Mouse (Mus musculus) hindbrain, embryonic 10.5 days (tissue): Measurements from ENCODE around the gene Ccdc60. TPM values are rescaled to one million over a fixed set of nuclear protein-coding genes. Genes with fewer than 3 reads are reported as not detected.
"Not testable (repeated sequence)": the region's sequence is repeated elsewhere in the genome, so short reads cannot be mapped to it uniquely, and the experiment has no call there.

Experiments used
- DNase-seq: peaks from one replicate; pipeline ENCODE4 v3.0.0-alpha.2; 2017; ENCODE audit warnings: low spot score
- H3K27ac ChIP-seq: fragments of 300-500 bp; sonication (generic); 2 replicates; pipeline ENCODE4 v1.5.1; 2016; ENCODE audit warnings: mild to moderate bottlenecking, moderate library complexity
- H3K27me3 ChIP-seq: fragments of 300-500 bp; sonication (generic); 2 replicates; pipeline ENCODE4 v1.6.1; 2016; ENCODE audit warnings: mild to moderate bottlenecking; ENCODE audit not compliant: poor library complexity, insufficient read depth, severe bottlenecking
- H3K36me3 ChIP-seq: fragments of 300-500 bp; sonication (generic); 2 replicates; pipeline ENCODE4 v1.6.1; 2016; ENCODE audit warnings: mild to moderate bottlenecking, moderate library complexity
- H3K4me1 ChIP-seq: fragments of 300-500 bp; sonication (generic); replicated peaks from 2 replicates; pipeline ENCODE4 v1.6.1; 2016; ENCODE audit warnings: mild to moderate bottlenecking
- H3K4me3 ChIP-seq: fragments of 300-500 bp; sonication (generic); 2 replicates; pipeline ENCODE4 v1.5.1; 2016; ENCODE audit warnings: mild to moderate bottlenecking, moderate library complexity
- H3K9me3 ChIP-seq: fragments of 300-500 bp; sonication (generic); 2 replicates; pipeline ENCODE4 v1.6.1; 2016; ENCODE audit warnings: mild to moderate bottlenecking, moderate library complexity
- WGBS: fragments of 180-500 bp; shearing (Covaris S2); methylation state at CpG from one replicate; pipeline ENCODE4 v1.1.7; 2016; 5-methylcytosine and 5-hydroxymethylcytosine counted together
- polyA plus RNA-seq: library from polyadenylated mRNA; unstranded; fragments of >200 nt; fragmentation: Nextera tagmentation; extraction: Ambion mirVana; gene quantifications from 2 replicates; pipeline ENCODE4 v1.2.1, GENCODE M21; 2016

Ccdc60 gene
- polyA plus RNA-seq, 1 experiment from 2014 or later: 2.1 TPM

- WGBS: 62% methylated on average over 11 of the region's 11 CpGs
- no peaks in the 10 kb centered on the region for H3K9me3 ChIP-seq
- H3K27me3 ChIP-seq: no peaks in the 10 kb centered on the region
- no peak overlapping the region for H3K4me3 ChIP-seq
- H3K27ac ChIP-seq: no peak overlapping the region; the same call in 1 of the 2 replicates
- H3K4me1 ChIP-seq: peaks cover 10% of the 10 kb centered on the region; the same call in 1 of the 2 replicates
- no peak for DNase-seq
- no peaks in the 10 kb centered on the region for H3K36me3 ChIP-seq
Observed at GRCm38 (mm10) chr5:116165203-116165888, 123.4 kb downstream of the Ccdc60 start.

GRCm38 (mm10) chr5:116154811-116155210 is 134.0 kb downstream of the Ccdc60 start:
- H3K4me1 ChIP-seq: 0 out of 2 replicates have a peak, but pooled peaks cover 9% of the 10 kb centered on the region
- H3K27me3 ChIP-seq: 0 out of 2 replicates have a peak, but pooled peaks cover 4% of the 10 kb centered on the region
- H3K4me3 ChIP-seq: no peak overlapping the region
- no peaks in the 10 kb centered on the region for H3K9me3 ChIP-seq
- H3K27ac ChIP-seq: no peak overlapping the region
- 30% methylated on average over 2 of the region's 2 CpGs for WGBS
- no peaks in the 10 kb centered on the region for H3K36me3 ChIP-seq
- no peak for DNase-seq

GRCm38 (mm10) chr5:116146446-116146845 is 142.3 kb downstream of the Ccdc60 start:
- not testable (repeated sequence) for H3K4me1 ChIP-seq, H3K27me3 ChIP-seq, H3K27ac ChIP-seq, H3K36me3 ChIP-seq, H3K4me3 ChIP-seq, H3K9me3 ChIP-seq, DNase-seq

GRCm38 (mm10) chr5:116144711-116145110 is 144.1 kb downstream of the Ccdc60 start:
- no peaks in the 10 kb centered on the region for H3K4me1 ChIP-seq
- 67% methylated on average over 12 of the region's 12 CpGs for WGBS
- peaks cover 4% of the 10 kb centered on the region for H3K27me3 ChIP-seq
- H3K27ac ChIP-seq: no peak overlapping the region
- no peaks in the 10 kb centered on the region for H3K9me3 ChIP-seq
- no peak for DNase-seq
- no peaks in the 10 kb centered on the region for H3K36me3 ChIP-seq
- H3K4me3 ChIP-seq: no peak overlapping the region

- Histone ChIP-seq H3K9me3 (no peaks in the 10 kb centered on the region), H3K27ac (no peak overlapping the region), H3K36me3 (no peaks in the 10 kb centered on the region), H3K4me1 (no peaks in the 10 kb centered on the region), H3K4me3 (no peak overlapping the region), H3K27me3 (peaks cover 4% of the 10 kb centered on the region)
- no peak for DNase-seq
- 55% methylated on average over 2 of the region's 2 CpGs for WGBS
Observed at GRCm38 (mm10) chr5:116140682-116141081, 148.1 kb downstream of the Ccdc60 start.

GRCm38 (mm10) chr5:116123344-116123743 is 165.4 kb downstream of the Ccdc60 start:
- no peak overlapping the region for H3K4me3 ChIP-seq
- H3K36me3 ChIP-seq: no peaks in the 10 kb centered on the region
- H3K27ac ChIP-seq: no peak overlapping the region
- WGBS: 13% methylated on average over 11 of the region's 11 CpGs
- H3K27me3 ChIP-seq: no peaks in the 10 kb centered on the region; the same call in 1 of the 2 replicates
- H3K9me3 ChIP-seq: no peaks in the 10 kb centered on the region
- 0 out of 2 replicates have a peak, but pooled peaks cover 4% of the 10 kb centered on the region for H3K4me1 ChIP-seq
- DNase-seq: peak; percentile 84

- no peaks in the 10 kb centered on the region for H3K36me3 ChIP-seq
- no peak overlapping the region for H3K4me3 ChIP-seq
- whole genome bisulfite sequencing: 46% methylated on average over 9 of the region's 9 CpGs
- peak; percentile 53 for DNase-seq
- H3K4me1 ChIP-seq: 0 out of 2 replicates have a peak, but pooled peaks cover 5% of the 10 kb centered on the region
- H3K27ac ChIP-seq: no peak overlapping the region
- H3K27me3 ChIP-seq: no peaks in the 10 kb centered on the region
- H3K9me3 ChIP-seq: no peaks in the 10 kb centered on the region
Observed at GRCm38 (mm10) chr5:116116567-116116966, 172.2 kb downstream of the Ccdc60 start.

- Histone ChIP-seq H3K9me3 (no peaks in the 10 kb centered on the region), H3K27me3 (no peaks in the 10 kb centered on the region), H3K4me3 (no peak overlapping the region), H3K36me3 (no peaks in the 10 kb centered on the region), H3K27ac (no peak overlapping the region), H3K4me1 (0 out of 2 replicates have a peak, but pooled peaks cover 5% of the 10 kb centered on the region)
- WGBS: 71% methylated on average over 4 of the region's 4 CpGs
- no peak for DNase-seq
Observed at GRCm38 (mm10) chr5:116116110-116116509, 172.7 kb downstream of the Ccdc60 start.

GRCm38 (mm10) chr5:116115071-116115834 is 173.5 kb downstream of the Ccdc60 start:
- Histone ChIP-seq H3K9me3 (no peaks in the 10 kb centered on the region), H3K27me3 (no peaks in the 10 kb centered on the region), H3K4me1 (0 out of 2 replicates have a peak, but pooled peaks cover 5% of the 10 kb centered on the region), H3K4me3 (no peak overlapping the region), H3K36me3 (no peaks in the 10 kb centered on the region), H3K27ac (no peak overlapping the region)
- 83% methylated on average over 14 of the region's 14 CpGs for WGBS
- DNase-seq: no peak

- DNase-seq: no peak
- no peaks in the 10 kb centered on the region for H3K27me3 ChIP-seq
- 92% methylated on average over 10 of the region's 10 CpGs for WGBS
Observed at GRCm38 (mm10) chr5:116108651-116109050, 180.1 kb downstream of the Ccdc60 start.

GRCm38 (mm10) chr5:116084231-116084630 is 204.6 kb downstream of the Ccdc60 start:
- Histone ChIP-seq H3K27me3 (peaks cover 31% of the 10 kb centered on the region), H3K27ac (no peak overlapping the region), H3K4me1 (peaks cover 12% of the 10 kb centered on the region), H3K36me3 (no peaks in the 10 kb centered on the region), H3K9me3 (no peaks in the 10 kb centered on the region), H3K4me3 (no peak overlapping the region)
- 88% methylated on average over 6 of the region's 6 CpGs for WGBS
- no peak for DNase-seq

More at GRCm38 (mm10) chr5:116108651-116109050, 180.1 kb downstream of the Ccdc60 start:
- H3K9me3 ChIP-seq: no peaks in the 10 kb centered on the region
- no peaks in the 10 kb centered on the region for H3K4me1 ChIP-seq
- H3K4me3 ChIP-seq: no peak overlapping the region
- no peak overlapping the region for H3K27ac ChIP-seq
- H3K36me3 ChIP-seq: no peaks in the 10 kb centered on the region

- Histone ChIP-seq H3K36me3 (no peaks in the 10 kb centered on the region), H3K4me1 (peaks cover 12% of the 10 kb centered on the region), H3K27ac (no peak within 1 kb of the TSS), H3K27me3 (peaks cover 31% of the 10 kb centered on the region), H3K9me3 (no peaks in the 10 kb centered on the region), H3K4me3 (peak within 1 kb of the TSS; percentile 29)
- 13% methylated on average over 17 of the region's 17 CpGs for WGBS
- peak; percentile 3 for DNase-seq
Observed at GRCm38 (mm10) chr5:116083081-116083480, 205.7 kb downstream of the Ccdc60 start, which contains the start of gene Tmem233. Tmem233 (minus strand) TSS chr5:116083244.
